Mouse (Mus musculus): ENCODE measurements around the gene Fcgr2b. TPM values are rescaled to one million over a fixed set of nuclear protein-coding genes. Genes with fewer than 3 reads are reported as not detected.
"Not testable (repeated sequence)": the region's sequence is repeated elsewhere in the genome, so short reads cannot be mapped to it uniquely, and the experiment has no call there.

Fcgr2b gene
- 1 to 10 TPM; 6.8 to 7.3 TPM for total RNA-seq (2021)
- long read RNA-seq, experiment 1, partial matches to known transcripts = 0 of 2 reads
- long read RNA-seq, experiment 1, other reads (novel, unspliced or antisense) = 0 of 2 reads
- long read RNA-seq, experiment 2, partial matches to known transcripts = 0 of 3 reads
- long read RNA-seq, experiment 2, other reads (novel, unspliced or antisense) = 1 of 3 reads

DNA sequence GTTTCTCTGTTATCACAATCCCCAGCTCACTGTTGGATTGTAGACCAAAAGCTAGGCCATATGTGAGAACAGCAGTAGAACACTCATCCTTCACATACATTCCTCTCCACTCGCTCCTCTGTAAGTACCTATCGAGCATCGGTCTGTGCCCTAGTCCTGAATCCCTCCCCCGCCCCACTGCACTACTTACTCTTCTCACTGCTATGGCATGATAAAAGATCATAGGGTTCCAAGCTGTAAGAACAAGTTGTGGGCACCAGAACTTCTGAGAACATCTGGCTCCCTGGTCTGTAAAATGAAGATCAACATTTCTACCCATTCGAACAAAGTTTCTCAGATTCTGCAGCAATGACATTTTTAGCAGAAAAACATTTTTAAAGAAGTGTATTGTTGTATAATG is at the start of gene Fcgr2b:
Gene Fcgr2b, minus strand, starts transcription at position 101 of the 400 bp plus-strand sequence.
- DNase-seq = no peak

DNA sequence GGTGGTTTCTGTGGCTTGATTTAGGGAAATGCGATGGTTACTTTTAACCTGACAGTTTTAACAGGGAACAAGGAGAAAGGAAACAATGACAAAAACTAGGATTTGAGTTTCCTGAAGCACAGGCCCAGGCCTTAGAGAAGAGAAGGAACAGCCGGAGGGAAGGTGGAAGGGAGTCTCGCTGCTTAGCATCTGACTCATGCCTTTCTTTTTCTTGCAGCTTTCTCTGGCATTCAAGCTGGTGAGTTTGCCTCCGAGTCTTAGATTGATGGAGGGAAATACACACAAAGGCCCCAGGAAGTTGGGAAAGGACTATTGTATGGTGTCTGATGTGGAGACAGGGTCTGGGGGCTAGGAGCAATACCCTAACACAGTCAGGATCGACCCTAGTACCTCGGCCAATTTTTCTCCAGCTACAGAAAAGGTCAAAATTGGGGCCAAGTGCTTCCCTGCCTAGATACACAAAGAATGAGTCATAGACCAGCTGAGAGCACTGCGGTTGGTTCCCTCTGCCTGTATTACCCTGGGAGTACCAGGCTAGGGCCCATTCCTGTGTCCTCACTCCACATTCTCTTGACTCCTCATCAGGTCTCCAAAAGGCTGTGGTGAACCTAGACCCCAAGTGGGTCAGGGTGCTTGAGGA is 43.1 kb upstream of the Fcgr2b start:
- DNase-seq = no peak

DNA sequence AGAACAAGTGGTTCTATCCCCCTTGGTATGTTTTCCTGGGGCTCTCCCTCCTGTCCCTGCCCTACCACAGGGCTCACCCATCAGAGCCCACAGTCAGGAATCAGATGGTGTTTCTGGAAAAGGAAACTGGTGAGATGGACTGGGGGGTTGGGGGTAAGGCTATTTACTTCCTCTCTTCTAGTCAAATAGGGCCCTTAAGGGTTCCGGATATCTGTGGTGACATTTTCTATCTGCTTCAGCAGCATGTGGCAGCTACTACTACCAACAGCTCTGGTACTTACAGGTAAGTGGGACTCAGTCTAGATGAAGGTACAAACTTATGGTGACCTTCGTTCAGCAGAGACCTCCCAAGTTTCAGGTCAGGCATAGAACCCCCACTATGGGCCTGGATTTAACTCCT is 42.4 kb upstream of the Fcgr2b start, which contains the start of gene Fcgr4:
Gene Fcgr4, plus strand, starts transcription at position 184 of the 400 bp plus-strand sequence.
- no peak for DNase-seq

DNA sequence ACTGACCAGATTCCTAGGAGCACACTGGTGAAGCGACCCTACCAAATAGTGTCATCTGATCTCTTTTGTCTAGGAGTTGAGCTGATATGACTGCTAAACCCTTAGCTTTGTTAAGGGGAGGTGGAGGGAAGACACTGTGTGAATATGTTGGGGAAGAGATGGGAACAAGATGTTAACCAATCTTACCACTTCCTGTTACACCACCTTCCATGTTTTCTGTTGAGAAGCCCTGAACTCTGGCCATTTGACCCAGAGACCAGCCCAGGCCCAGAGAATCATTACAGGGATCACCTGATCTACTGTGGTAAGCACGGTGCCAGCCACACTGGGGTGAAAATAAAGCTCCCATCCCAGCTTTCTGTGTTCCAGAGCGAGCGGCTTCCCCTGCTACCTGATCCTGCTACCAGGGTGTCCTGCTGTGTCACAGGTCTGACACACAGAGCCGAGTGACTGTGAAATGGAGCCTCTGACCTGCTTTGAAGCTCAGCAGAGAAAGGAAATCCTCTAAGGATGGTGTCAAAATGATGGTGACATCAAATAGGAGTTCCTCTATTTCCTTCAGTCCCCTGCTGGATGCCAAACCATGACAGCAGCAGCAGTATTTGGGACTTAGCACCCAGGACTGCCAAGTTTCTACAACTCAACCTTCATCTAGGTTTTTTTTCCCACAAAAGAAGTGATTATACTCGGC is 41.3 kb upstream of the Fcgr2b start:
- DNase-seq = no peak

DNA sequence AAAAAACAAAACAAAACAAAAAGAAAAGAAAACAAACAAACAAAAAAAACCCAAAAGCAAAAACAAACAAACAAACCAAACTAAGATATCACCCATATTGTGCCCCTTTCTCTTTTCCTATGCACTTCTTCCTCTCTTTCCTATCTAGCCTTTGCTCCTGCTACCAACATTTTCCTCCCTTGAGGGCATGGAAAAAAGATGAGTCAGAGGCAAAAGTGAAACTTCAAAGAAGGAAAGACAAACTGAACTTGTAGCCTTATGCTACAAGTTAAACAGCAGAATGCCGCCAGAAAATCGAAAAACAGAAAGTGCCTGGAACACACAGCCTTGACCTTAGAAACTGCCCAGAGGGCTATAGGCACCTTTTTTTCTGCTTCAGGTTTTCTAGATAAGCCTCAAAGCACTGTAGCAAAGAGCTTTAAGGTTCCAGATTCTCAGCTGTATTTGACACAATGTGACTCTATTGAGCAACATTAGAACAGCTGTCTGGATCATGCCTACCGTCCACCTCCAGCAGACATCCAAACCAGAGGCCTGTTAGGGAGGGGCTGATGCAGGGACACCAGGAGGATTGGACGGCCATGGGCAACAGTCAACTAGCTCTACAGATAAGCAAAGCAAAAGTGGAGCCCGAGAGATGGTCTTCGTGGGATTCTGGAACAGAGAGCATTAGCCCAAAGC is 40.5 kb upstream of the Fcgr2b start:
- no peak for DNase-seq

DNA sequence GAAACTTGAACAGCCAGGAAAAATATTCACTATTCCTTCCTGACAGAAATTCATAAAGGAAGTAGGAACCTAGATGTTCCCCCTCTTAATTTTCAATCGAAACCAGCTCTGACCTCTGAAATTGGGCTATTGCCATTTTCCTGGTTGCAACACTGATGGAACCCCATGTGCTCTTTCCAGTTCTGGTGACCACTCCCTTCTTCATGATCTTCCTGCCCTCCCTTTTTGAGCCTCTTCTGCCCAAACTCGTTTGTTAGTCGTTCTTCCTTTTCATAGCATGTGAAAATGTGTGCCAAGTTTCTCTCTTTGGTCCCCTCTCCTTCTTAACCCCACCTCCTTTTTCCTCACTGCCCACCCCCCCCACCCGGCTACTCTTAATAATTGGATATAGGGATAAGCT is 35.4 kb upstream of the Fcgr2b start:
- peak in 1 of 2 experiments; percentile 31 for DNase-seq

DNA sequence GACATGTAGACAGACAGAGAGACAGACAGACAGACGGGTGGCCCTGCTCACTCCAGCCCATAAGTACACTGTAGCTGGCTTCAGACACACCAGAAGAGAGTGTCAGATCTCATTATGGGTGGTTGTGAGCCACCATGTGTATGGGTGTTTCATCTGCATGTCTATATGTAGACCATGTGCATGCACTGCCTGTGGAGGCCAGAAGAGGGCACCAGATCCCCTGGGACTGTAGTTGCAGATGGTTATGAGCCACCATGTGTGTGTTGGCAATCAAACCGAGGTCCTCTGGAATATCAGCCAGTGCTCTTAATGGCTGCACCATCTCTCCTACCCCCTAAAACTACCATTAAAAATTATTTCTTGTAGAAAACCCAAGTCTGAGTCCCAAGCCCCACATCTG is 30.6 kb upstream of the Fcgr2b start:
- DNase-seq = no peak

DNA sequence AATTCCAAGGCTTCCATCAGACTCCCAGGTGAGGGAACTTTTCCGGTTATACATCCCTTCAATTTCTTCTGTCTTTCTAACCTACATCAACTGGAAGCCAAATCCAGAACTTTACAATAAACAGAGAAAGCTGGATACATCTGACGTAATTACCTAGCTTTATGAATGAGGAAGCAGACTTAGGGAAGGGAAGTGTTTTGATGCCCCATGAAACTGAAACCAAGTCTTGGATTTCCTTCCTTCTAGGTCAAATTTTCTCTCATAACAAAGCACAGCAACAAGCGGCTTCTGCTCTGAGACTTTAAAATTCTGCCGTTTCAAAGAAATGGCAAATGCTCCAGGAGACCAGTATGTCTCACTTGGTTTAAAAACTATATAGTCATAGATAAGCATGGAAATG is 30.0 kb upstream of the Fcgr2b start:
- DNase-seq = no peak

DNA sequence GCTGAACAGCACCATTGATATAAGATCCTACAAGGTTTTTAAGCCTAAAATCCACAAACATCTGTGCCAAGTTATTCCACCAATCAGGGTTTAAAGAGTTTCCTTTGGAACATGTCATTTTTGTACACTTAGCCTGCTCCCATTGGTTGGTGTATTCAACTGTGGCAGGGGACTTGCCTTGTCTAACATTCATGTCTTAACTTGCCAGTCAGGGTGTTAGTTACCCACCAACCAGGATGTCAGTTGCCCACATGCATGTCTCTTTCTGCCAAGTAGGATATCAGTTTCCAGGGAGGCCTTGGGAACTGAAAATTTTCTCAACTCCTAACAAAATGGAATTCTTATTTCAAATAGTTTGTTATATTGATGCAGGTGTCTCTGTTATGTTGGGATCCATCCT is 29.2 kb upstream of the Fcgr2b start:
- DNase-seq = no peak

DNA sequence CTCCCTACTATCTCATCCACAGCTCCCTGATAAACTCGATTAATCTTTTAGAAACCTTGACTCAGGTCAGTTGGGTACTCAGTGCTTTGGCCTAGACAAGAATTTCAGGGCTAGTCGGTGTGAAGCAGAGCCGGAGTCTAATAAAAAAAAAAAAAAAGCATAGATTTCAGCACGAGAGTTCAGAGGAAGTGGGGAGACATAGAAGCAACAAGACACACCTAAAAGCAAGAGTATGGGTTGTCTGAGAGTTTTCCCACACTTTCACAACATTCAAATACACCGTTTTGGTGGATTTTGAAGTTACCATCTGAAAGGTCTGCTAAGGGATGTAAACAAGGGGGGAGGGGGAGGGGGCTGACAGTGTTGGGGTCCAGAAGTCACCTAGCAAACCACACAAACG is 28.7 kb upstream of the Fcgr2b start:
- DNase-seq = no peak

DNA sequence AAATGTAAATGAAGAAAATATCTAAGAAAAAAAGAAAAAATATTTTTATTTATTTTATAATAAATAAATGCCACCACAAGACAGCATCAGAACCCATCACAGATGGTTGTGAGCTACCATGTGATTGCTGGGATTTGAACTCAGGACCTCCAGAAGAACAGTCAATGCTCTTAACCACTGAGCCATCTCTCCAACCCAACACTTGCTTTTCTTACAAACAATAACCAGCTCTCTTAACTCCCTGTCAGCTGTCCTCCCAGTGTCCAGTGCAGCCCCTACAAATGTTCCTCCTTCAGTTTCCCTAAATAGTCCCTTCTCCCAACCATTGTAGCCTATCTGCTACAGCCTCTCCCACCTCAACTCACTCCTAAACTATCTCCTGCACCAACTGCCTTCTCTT is 23.5 kb upstream of the Fcgr2b start:
- DNase-seq = no peak

DNA sequence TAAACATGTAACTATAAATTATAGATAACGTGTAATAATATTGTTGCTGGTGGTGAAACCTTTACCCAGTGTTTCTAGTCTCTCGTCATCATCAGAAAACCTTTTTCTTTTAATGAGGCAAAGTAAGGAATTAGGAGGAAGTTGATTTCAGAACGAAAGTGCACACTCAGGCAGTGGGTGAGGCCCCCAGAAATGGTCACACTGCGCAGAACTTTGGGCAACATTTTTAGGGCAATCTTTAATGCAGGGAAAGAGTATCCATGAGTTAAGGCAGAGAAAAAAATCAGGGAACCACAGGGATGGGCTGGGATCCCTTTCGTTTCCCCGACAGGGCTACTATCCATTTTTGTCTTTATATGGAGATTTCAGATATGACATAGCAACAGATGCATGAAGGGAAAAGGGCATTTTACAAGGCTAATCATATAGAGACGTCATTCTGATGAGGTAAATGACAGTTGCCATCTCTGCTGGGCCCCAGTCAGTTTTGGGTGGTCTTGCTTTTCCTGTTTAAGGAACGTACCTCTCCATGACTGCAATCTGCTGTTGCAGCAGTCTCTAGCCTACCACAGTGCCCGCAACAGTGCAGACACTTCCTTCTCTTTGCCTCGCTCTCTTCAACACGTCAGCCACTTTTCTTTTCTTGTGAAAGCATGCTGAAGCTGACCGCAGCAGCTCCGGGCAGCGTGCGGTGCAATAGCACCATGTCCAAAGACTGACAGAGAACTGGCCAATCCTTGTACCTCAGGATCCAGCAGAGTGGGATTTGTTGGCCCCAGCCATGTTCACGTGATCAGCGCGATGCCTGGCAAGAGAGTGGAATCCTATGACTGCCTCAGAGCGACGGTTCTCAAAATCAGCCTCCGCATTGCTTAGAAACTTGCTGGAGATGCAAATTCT is 21.7 kb upstream of the Fcgr2b start:
- peak; percentile 67 to 83 for DNase-seq

DNA sequence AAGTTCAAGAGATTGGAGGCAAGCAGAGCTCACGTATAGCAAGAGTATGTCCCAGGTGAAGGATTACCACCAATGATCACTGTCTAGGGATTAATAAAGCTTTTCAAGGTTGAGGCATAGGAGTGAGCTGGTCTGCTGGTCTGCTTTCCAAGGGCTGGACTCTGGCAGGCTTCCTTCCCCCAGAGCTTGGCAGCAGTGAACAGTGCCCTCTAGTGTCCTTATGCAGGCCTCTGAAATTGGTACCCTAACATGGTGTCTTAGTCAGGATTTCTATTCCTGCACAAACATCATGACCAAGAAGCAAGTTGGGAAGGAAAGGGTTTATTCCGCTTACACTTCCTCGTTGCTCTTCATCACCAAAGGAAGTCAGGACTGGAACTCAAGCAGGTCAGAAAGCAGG is 20.4 kb upstream of the Fcgr2b start:
- DNase-seq = peak; percentile 70 to 77

DNA sequence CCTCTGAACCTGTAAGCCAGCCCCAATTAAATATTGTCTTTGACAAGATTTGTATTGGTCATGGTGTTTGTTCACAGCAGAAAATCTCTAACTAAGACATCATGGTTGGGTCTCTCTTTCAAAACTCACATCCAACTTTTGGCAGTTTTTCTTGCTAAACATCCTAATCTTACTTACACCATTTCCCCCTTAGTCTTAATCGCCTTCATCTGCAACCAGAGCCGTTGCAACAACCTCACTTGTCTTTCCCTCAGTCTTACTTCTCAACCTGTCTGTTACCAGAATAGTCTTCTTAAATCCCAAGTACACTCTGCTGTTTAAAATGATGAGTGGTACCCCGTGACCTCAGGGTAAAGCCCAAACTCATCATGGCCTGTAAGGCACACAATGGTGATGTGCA is 19.7 kb upstream of the Fcgr2b start:
- DNase-seq = no peak

DNA sequence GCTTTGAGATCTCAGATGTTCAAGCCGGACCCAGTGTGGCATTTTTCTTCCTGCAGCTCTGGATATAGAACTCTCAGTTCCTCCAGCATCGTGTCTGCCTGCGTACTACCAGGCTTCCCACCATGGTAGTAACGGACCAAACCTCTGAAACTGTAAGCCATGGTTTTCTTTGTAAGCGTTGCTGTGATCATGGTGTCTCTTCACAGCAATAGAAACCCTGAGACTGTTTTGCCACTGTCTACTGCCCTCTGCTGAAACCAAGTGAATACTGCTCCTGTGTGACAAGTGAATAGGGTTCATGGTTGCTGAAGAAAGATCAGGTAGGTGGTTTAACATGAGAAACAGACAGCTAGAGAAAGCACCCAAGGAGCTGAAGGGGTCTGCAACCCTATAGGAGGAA is 16.2 kb upstream of the Fcgr2b start:
- peak; percentile 48 to 51 for DNase-seq

DNA sequence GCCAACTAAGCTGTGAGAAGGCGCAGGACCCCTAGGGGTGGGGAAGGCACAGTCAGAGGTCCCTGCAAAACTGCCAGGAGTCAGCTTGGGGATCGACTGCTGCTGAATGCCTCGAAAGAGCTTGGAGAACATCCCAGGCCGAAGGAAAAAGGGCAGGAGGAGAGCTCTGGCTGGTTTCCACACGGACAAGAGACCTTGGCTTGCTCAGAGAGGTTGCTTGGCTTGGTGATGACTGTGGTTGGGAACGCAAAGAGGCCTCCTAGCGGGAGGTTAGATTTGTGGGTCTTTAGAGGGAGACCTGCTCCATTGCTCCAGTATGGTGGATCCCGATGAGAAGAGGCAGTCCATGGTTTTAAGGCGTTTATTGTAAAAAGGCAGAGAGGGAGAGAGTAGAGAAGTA is 13.3 kb upstream of the Fcgr2b start:
- DNase-seq = no peak

DNA sequence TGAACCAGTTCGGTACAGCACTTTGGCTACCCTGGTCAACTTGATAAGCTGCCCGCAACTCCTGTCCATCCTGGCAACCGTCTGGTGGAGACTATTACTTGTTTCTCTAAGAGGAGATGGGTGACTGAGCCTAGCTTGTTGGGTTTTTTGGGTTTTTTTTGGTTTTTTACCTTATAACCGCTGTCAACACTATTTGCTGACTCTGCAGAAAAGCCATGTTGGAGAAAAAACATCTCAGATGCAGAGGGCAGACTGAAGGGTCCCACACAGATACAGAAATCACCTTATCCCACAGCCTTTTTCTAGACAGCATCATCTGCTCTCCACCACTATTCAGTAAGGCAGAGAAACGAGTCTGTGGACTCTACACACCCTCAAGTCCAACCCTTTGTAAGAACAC is 9.5 kb upstream of the Fcgr2b start:
- DNase-seq = no peak

DNA sequence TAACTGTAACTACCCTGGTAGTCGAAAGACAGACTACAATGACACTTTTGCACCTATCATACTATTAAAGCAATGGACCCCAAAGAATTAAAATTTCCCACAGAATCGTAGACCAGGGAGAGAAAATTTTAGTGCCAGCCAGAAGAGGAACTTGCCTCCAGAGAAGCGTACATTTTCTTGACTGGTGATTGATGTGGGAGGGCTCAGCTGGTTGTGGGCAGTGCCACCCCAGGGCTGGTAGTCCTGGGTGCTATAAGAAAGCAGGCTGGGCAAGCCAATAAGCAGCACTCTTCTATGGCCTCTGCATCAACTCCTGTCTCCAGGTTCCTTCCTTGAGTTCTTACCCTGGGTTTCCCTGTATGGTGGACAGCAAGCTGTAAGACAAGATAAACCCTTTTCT is 8.7 kb upstream of the Fcgr2b start:
- peak; percentile 17 to 24 for DNase-seq

DNA sequence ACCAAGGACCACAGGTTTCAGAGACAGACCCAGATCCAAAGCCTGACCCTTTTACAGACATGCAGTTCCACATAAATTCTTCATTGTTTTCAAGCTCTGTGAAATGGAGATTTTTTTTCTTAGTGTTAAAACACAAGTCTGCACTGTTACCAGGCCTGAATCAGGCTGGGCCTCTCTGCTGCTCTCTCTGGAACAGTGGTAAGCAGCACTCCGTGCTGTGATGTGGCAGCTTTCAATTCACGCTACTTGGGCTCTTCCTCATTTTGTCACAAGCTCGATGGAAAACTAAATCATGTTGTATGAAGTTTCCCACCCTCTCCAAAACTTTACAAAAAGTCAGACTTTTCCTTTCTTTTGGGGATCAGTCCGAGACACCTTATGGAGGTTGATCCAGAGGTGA is 6.7 kb upstream of the Fcgr2b start:
- DNase-seq = no peak

DNA sequence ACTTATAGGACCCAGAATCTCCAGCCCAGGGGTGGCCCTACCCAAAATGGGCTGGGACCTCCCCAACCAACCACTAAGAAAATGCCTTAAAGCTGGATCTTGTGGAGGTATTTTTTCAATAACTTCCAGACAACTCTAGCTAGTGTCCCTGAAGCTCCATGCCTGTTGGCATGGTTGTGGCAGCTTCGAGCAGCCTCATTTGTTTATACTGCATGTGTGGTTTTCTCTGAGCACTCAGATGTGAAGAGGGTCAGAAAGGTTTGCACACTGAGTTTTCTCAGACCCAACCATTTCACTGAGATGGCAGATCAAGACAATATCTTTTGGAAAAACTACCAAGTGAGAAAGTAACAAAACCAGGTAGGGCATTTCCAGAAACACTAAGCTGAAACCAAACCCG is 6.0 kb upstream of the Fcgr2b start:
- no peak for DNase-seq

DNA sequence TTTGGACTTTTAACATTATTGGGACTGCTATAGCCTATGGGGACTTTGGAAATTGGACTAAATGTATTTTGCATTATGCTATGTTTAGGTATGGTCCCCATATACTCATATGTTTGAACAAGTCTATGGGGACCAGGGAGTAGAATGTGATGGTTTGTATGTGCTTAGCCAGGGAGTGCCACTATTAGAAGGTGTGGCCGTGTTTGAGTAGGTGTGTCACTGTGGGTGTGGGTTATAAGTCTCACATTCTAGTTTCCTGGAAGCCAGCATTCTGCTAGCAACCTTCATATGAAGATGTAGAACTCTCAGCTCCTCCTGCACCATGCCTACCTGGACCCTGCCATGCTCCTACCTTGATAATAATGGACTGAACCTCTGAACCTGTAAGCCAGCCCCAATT is 5.3 kb upstream of the Fcgr2b start:
- DNase-seq = not testable (repeated sequence)

DNA sequence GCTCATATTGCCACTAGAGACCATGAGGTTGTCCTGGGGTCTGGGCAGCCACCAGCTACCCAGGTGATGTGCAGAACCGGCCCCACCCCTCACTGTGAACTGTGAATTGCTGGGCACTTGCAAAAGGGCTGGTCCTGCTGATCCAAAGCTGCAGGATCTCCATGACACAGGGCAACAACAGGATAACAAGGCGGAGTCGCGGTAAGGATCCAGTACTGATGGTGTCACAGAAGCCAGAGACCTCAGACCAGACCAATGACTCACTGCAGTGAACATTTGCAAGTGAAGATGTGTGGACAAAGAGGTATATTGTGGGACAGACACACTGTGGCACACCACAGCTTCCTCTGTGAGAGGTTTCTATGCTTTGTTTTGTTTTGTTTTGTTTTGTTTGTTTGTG is 2.3 kb upstream of the Fcgr2b start:
- DNase-seq = no peak
